Mouse (Mus musculus) heart, embryonic 12.5 days (tissue): ENCODE results near the gene Lactb. TPM values are rescaled to one million over a fixed set of nuclear protein-coding genes. Genes with fewer than 3 reads are reported as not detected.

Experiments
- ATAC-seq: fragments of 200-750 bp; cut with Nextera tagmentation; 2 replicates; pipeline ENCODE4 v1.8.0; 2017; ENCODE audit warnings: moderate TSS enrichment, moderate library complexity; ENCODE audit not compliant: insufficient number of reproducible peaks, low FRiP score
- H3K27ac ChIP-seq: fragments of 300-500 bp; sonication (generic); 2 replicates; pipeline ENCODE4 v1.5.1; 2016; ENCODE audit warnings: mild to moderate bottlenecking, moderate library complexity; ENCODE audit not compliant: poor library complexity, severe bottlenecking
- H3K27me3 ChIP-seq: fragments of 300-500 bp; sonication (generic); replicated peaks from 2 replicates; pipeline ENCODE4 v1.6.1; 2016; ENCODE audit warnings: mild to moderate bottlenecking, moderate library complexity
- H3K36me3 ChIP-seq: fragments of 300-500 bp; sonication (generic); 2 replicates; pipeline ENCODE4 v1.6.1; 2016; ENCODE audit warnings: mild to moderate bottlenecking, moderate library complexity
- H3K4me1 ChIP-seq: fragments of 300-500 bp; sonication (generic); replicated peaks from 2 replicates; pipeline ENCODE4 v1.6.1; 2016; ENCODE audit warnings: mild to moderate bottlenecking
- H3K4me2 ChIP-seq: fragments of 300-500 bp; sonication (generic); 2 replicates; pipeline ENCODE4 v1.6.1; 2016; ENCODE audit warnings: mild to moderate bottlenecking, moderate library complexity
- H3K4me3 ChIP-seq: fragments of 300-500 bp; sonication (generic); 2 replicates; pipeline ENCODE4 v1.5.1; 2016; ENCODE audit warnings: mild to moderate bottlenecking
- H3K9ac ChIP-seq: fragments of 300-500 bp; sonication (generic); 2 replicates; pipeline ENCODE4 v1.6.1; 2016; ENCODE audit warnings: mild to moderate bottlenecking, moderate library complexity
- H3K9me3 ChIP-seq: fragments of 300-500 bp; sonication (generic); replicated peaks from 2 replicates; pipeline ENCODE4 v1.6.1; 2016; ENCODE audit warnings: mild to moderate bottlenecking, moderate library complexity
- WGBS: fragments of 180-500 bp; shearing (Covaris S2); methylation state at CpG from one replicate; pipeline ENCODE4 v1.1.7; 2016; 5-methylcytosine and 5-hydroxymethylcytosine counted together
- polyA plus RNA-seq: library from polyadenylated mRNA; unstranded; fragments of >200 nt; fragmentation: Nextera tagmentation; extraction: Ambion mirVana; gene quantifications from 2 replicates; pipeline ENCODE4 v1.2.1, GENCODE M21; 2016

The Lactb gene
- polyA plus RNA-seq, 1 experiment from 2014 or later = 10.1 TPM

GRCm38 (mm10) chr9:67001050-67001449 is 25.8 kb upstream of the Lactb start:
- Histone ChIP-seq H3K27me3 (no peaks in the 10 kb centered on the region), H3K27ac (0 out of 2 replicates have a peak overlapping the region, but pooled peaks have one; percentile 15)

GRCm38 (mm10) chr9:66999698-67000097 is 24.4 kb upstream of the Lactb start:
- H3K4me2 ChIP-seq = no peak overlapping the region
- H3K27ac ChIP-seq = no peak overlapping the region
- WGBS = 93% methylated on average over 8 of the region's 8 CpGs
- H3K4me3 ChIP-seq = no peak overlapping the region
- H3K27me3 ChIP-seq = no peaks in the 10 kb centered on the region
- no peaks in the 10 kb centered on the region for H3K36me3 ChIP-seq
- peaks cover 4% of the 10 kb centered on the region for H3K4me1 ChIP-seq
- no peaks in the 10 kb centered on the region for H3K9me3 ChIP-seq
- no peak for ATAC-seq
- no peak overlapping the region for H3K9ac ChIP-seq

More at GRCm38 (mm10) chr9:67001050-67001449, 25.8 kb upstream of the Lactb start:
- H3K9me3 ChIP-seq = no peaks in the 10 kb centered on the region
- H3K36me3 ChIP-seq = no peaks in the 10 kb centered on the region
- under 1% methylated on average over 6 of the region's 6 CpGs for WGBS
- H3K4me3 ChIP-seq = no peak overlapping the region
- H3K4me1 ChIP-seq = peaks cover 13% of the 10 kb centered on the region
- no peak overlapping the region for H3K9ac ChIP-seq
- ATAC-seq = peak; percentile 73; the same call in 1 of the 2 replicates
- H3K4me2 ChIP-seq = no peak overlapping the region

- no peaks in the 10 kb centered on the region for H3K27me3 ChIP-seq
- H3K4me1 ChIP-seq = peaks cover 44% of the 10 kb centered on the region
- WGBS = 35% methylated on average over 8 of the region's 8 CpGs
- H3K4me3 ChIP-seq = no peak overlapping the region
- no peaks in the 10 kb centered on the region for H3K36me3 ChIP-seq
- H3K9me3 ChIP-seq = 0 out of 2 replicates have a peak, but pooled peaks cover 4% of the 10 kb centered on the region
- H3K4me2 ChIP-seq = peak overlapping the region; percentile 44
- H3K9ac ChIP-seq = no peak overlapping the region
- 0 out of 2 replicates have a peak, but pooled peaks have one; percentile 18 for ATAC-seq
- 0 out of 2 replicates have a peak overlapping the region, but pooled peaks have one; percentile 25 for H3K27ac ChIP-seq
Observed at GRCm38 (mm10) chr9:66991750-66992410, 16.6 kb upstream of the Lactb start.

GRCm38 (mm10) chr9:66991021-66991749 is 15.9 kb upstream of the Lactb start:
- peak overlapping the region; percentile 44; the same call in 1 of the 2 replicates for H3K4me2 ChIP-seq
- peaks cover 44% of the 10 kb centered on the region for H3K4me1 ChIP-seq
- 58% methylated on average over 9 of the region's 9 CpGs for WGBS

GRCm38 (mm10) chr9:66990046-66990445 is 14.8 kb upstream of the Lactb start:
- 0 out of 2 replicates have a peak, but pooled peaks cover 4% of the 10 kb centered on the region for H3K9me3 ChIP-seq
- no peak overlapping the region for H3K4me2 ChIP-seq
- WGBS = 87% methylated on average over 5 of the region's 5 CpGs
- H3K27ac ChIP-seq = no peak overlapping the region
- H3K4me1 ChIP-seq = peaks cover 44% of the 10 kb centered on the region
- no peak overlapping the region for H3K9ac ChIP-seq
- ATAC-seq = no peak
- H3K4me3 ChIP-seq = no peak overlapping the region
- H3K36me3 ChIP-seq = no peaks in the 10 kb centered on the region
- H3K27me3 ChIP-seq = no peaks in the 10 kb centered on the region

More at GRCm38 (mm10) chr9:66991021-66991749, 15.9 kb upstream of the Lactb start:
- Histone ChIP-seq H3K9ac (no peak overlapping the region), H3K4me3 (no peak overlapping the region), H3K9me3 (0 out of 2 replicates have a peak, but pooled peaks cover 4% of the 10 kb centered on the region), H3K27me3 (no peaks in the 10 kb centered on the region), H3K36me3 (no peaks in the 10 kb centered on the region), H3K27ac (no peak overlapping the region)
- ATAC-seq = no peak

- H3K27ac ChIP-seq = peak overlapping the region; percentile 34; the same call in 1 of the 2 replicates
- 60% methylated on average over 6 of the region's 6 CpGs for WGBS
- no peak for ATAC-seq
- no peak overlapping the region for H3K4me2 ChIP-seq
- 0 out of 2 replicates have a peak, but pooled peaks cover 4% of the 10 kb centered on the region for H3K9me3 ChIP-seq
- no peak overlapping the region for H3K9ac ChIP-seq
- no peaks in the 10 kb centered on the region for H3K36me3 ChIP-seq
- H3K4me3 ChIP-seq = no peak overlapping the region
- no peaks in the 10 kb centered on the region for H3K27me3 ChIP-seq
- H3K4me1 ChIP-seq = peaks cover 44% of the 10 kb centered on the region
Observed at GRCm38 (mm10) chr9:66989581-66989980, 14.3 kb upstream of the Lactb start.

GRCm38 (mm10) chr9:66988888-66989414 is 13.7 kb upstream of the Lactb start:
- ATAC-seq = no peak
- Histone ChIP-seq H3K27ac (peak overlapping the region; percentile 34; the same call in 1 of the 2 replicates), H3K4me1 (peaks cover 42% of the 10 kb centered on the region), H3K36me3 (no peaks in the 10 kb centered on the region), H3K9me3 (0 out of 2 replicates have a peak, but pooled peaks cover 4% of the 10 kb centered on the region), H3K4me2 (no peak overlapping the region), H3K27me3 (no peaks in the 10 kb centered on the region), H3K9ac (no peak overlapping the region), H3K4me3 (no peak overlapping the region)
- WGBS = 23% methylated on average over 6 of the region's 6 CpGs

- WGBS = 54% methylated on average over 11 of the region's 11 CpGs
- no peak for ATAC-seq
- H3K4me1 ChIP-seq = peaks cover 39% of the 10 kb centered on the region
- H3K27ac ChIP-seq = peak overlapping the region; percentile 34; the same call in 1 of the 2 replicates
- no peaks in the 10 kb centered on the region for H3K27me3 ChIP-seq
- no peaks in the 10 kb centered on the region for H3K36me3 ChIP-seq
- H3K9me3 ChIP-seq = 0 out of 2 replicates have a peak, but pooled peaks cover 4% of the 10 kb centered on the region
- H3K4me3 ChIP-seq = no peak overlapping the region
- no peak overlapping the region for H3K9ac ChIP-seq
- no peak overlapping the region for H3K4me2 ChIP-seq
Observed at GRCm38 (mm10) chr9:66988198-66988887, 13.1 kb upstream of the Lactb start.

- no peak for ATAC-seq
- H3K4me1 ChIP-seq = peaks cover 21% of the 10 kb centered on the region
- H3K27ac ChIP-seq = no peak overlapping the region
- 64% methylated on average over 7 of the region's 7 CpGs for WGBS
- H3K9me3 ChIP-seq = no peaks in the 10 kb centered on the region
- H3K9ac ChIP-seq = no peak overlapping the region
- H3K27me3 ChIP-seq = no peaks in the 10 kb centered on the region
- H3K4me3 ChIP-seq = no peak overlapping the region
- H3K4me2 ChIP-seq = no peak overlapping the region
- no peaks in the 10 kb centered on the region for H3K36me3 ChIP-seq
Observed at GRCm38 (mm10) chr9:66985377-66985776, 10.1 kb upstream of the Lactb start.

- Histone ChIP-seq H3K9me3 (no peaks in the 10 kb centered on the region), H3K9ac (no peak overlapping the region)
- WGBS = 74% methylated on average over 7 of the region's 7 CpGs
Observed at GRCm38 (mm10) chr9:66982085-66982484, 6.8 kb upstream of the Lactb start.

More at GRCm38 (mm10) chr9:66982085-66982484, 6.8 kb upstream of the Lactb start:
- Histone ChIP-seq H3K4me3 (no peak overlapping the region), H3K27ac (no peak overlapping the region), H3K4me2 (no peak overlapping the region), H3K36me3 (no peaks in the 10 kb centered on the region), H3K27me3 (no peaks in the 10 kb centered on the region), H3K4me1 (no peaks in the 10 kb centered on the region)
- ATAC-seq = no peak
